Mouse (Mus musculus) forebrain, postnatal 0 days (tissue): ENCODE measurements at regions not wholly inside any gene's neighbourhood (a gene's known extent, or its start where the extent isn't known, plus 50 kb on each side); places are given as distances from the start of the nearest gene placed in this dataset.

Experiments used
- ATAC-seq: fragments of 200-750 bp; cut with Nextera tagmentation; 2 replicates; pipeline ENCODE4 v1.8.0; 2017; ENCODE audit warnings: mild to moderate bottlenecking, moderate library complexity
- DNase-seq: peaks from one replicate; pipeline ENCODE4 v3.0.0-alpha.2; 2015
- H3K27ac ChIP-seq: fragments of 300-500 bp; sonication (generic); 2 replicates; pipeline ENCODE4 v1.5.1; 2014; ENCODE audit warnings: low read depth, mild to moderate bottlenecking, antibody characterized with exemption, low read length, moderate library complexity, mixed read lengths
- H3K27me3 ChIP-seq: fragments of 300-500 bp; sonication (generic); 2 replicates; pipeline ENCODE4 v1.6.1; 2014; ENCODE audit warnings: mild to moderate bottlenecking, low read length, mixed read lengths; ENCODE audit not compliant: insufficient read depth
- H3K36me3 ChIP-seq: fragments of 300-500 bp; sonication (generic); 2 replicates; pipeline ENCODE4 v1.6.1; 2014; ENCODE audit warnings: mild to moderate bottlenecking, moderate library complexity; ENCODE audit not compliant: insufficient read depth
- H3K4me1 ChIP-seq: fragments of 300-500 bp; sonication (generic); 2 replicates; pipeline ENCODE4 v1.6.1; 2014; ENCODE audit warnings: antibody characterized with exemption; ENCODE audit not compliant: insufficient read depth
- H3K4me2 ChIP-seq: fragments of 300-500 bp; sonication (generic); 2 replicates; pipeline ENCODE4 v1.6.1; 2014; ENCODE audit warnings: low read depth, mild to moderate bottlenecking, moderate library complexity
- H3K4me3 ChIP-seq: fragments of 300-500 bp; sonication (generic); 2 replicates; pipeline ENCODE4 v1.5.1; 2014; ENCODE audit warnings: low read depth, low read length, mixed read lengths
- H3K9ac ChIP-seq: fragments of 300-500 bp; sonication (generic); 2 replicates; pipeline ENCODE4 v1.6.1; 2014; ENCODE audit warnings: mild to moderate bottlenecking
- H3K9me3 ChIP-seq: fragments of 300-500 bp; sonication (generic); 2 replicates; pipeline ENCODE4 v1.6.1; 2016; ENCODE audit warnings: low read length
- CTCF ChIP-seq: sonication (generic); IDR thresholded peaks from 2 replicates; pipeline ENCODE4 v1.5.1; 2016; ENCODE audit warnings: antibody characterized with exemption, control low read depth, low read depth
- WGBS: fragments of 180-500 bp; shearing (Covaris S2); extraction: QIAGEN DNeasy Blood & Tissue Kit; methylation state at CpG from one replicate; pipeline ENCODE4 v1.1.7; 2014; 5-methylcytosine and 5-hydroxymethylcytosine counted together

GRCm38 (mm10) chr8:64366226-64366973, 160.3 kb upstream of the Tll1 start:
- no peaks in the 10 kb centered on the region for H3K9me3 ChIP-seq
- no peaks in the 10 kb centered on the region for H3K4me1 ChIP-seq
- no peak overlapping the region for H3K4me2 ChIP-seq
- WGBS: 86% methylated on average over 11 of the region's 11 CpGs
- no peak overlapping the region for H3K9ac ChIP-seq
- ATAC-seq (no peak), DNase-seq (no peak)
- no peaks in the 10 kb centered on the region for H3K27me3 ChIP-seq
- H3K4me3 ChIP-seq: no peak overlapping the region
- no peaks in the 10 kb centered on the region for H3K36me3 ChIP-seq
- TF ChIP-seq CTCF: no peak
- no peak overlapping the region for H3K27ac ChIP-seq

- no peak overlapping the region for H3K9ac ChIP-seq
- no peaks in the 10 kb centered on the region for H3K4me1 ChIP-seq
- H3K4me3 ChIP-seq: no peak overlapping the region
- no peaks in the 10 kb centered on the region for H3K27me3 ChIP-seq
- ATAC-seq: no peak
- no peak overlapping the region for H3K4me2 ChIP-seq
- no peak overlapping the region for H3K27ac ChIP-seq
- no peak for DNase-seq
- no peak for TF ChIP-seq CTCF
- H3K9me3 ChIP-seq: no peaks in the 10 kb centered on the region
- WGBS: 88% methylated on average over 5 of the region's 5 CpGs
- no peaks in the 10 kb centered on the region for H3K36me3 ChIP-seq
Observed at GRCm38 (mm10) chr8:64357092-64357491, 151.0 kb upstream of the Tll1 start.

- no peak for DNase-seq
- Histone ChIP-seq H3K4me3 (no peak overlapping the region), H3K36me3 (no peaks in the 10 kb centered on the region), H3K27me3 (no peaks in the 10 kb centered on the region), H3K9ac (no peak overlapping the region), H3K4me2 (no peak overlapping the region), H3K4me1 (0 out of 2 replicates have a peak, but pooled peaks cover 4% of the 10 kb centered on the region), H3K27ac (no peak overlapping the region), H3K9me3 (no peaks in the 10 kb centered on the region)
- no peak for ATAC-seq
- 11% methylated on average over 3 of the region's 3 CpGs for WGBS
- no peak for TF ChIP-seq CTCF
Observed at GRCm38 (mm10) chr8:64348082-64348646, 142.1 kb upstream of the Tll1 start.

- Histone ChIP-seq H3K4me3 (no peak overlapping the region), H3K4me1 (0 out of 2 replicates have a peak, but pooled peaks cover 4% of the 10 kb centered on the region), H3K9me3 (no peaks in the 10 kb centered on the region), H3K4me2 (no peak overlapping the region), H3K27ac (no peak overlapping the region), H3K36me3 (no peaks in the 10 kb centered on the region), H3K9ac (no peak overlapping the region), H3K27me3 (no peaks in the 10 kb centered on the region)
- no peak for DNase-seq
- WGBS: 74% methylated on average over 2 of the region's 2 CpGs
- ATAC-seq: no peak
- TF ChIP-seq CTCF: no peak
Observed at GRCm38 (mm10) chr8:64347490-64347889, 141.4 kb upstream of the Tll1 start.

GRCm38 (mm10) chr8:64346428-64346827, 140.4 kb upstream of the Tll1 start:
- H3K36me3 ChIP-seq: no peaks in the 10 kb centered on the region
- H3K4me1 ChIP-seq: 0 out of 2 replicates have a peak, but pooled peaks cover 4% of the 10 kb centered on the region
- no peak for TF ChIP-seq CTCF
- ATAC-seq (peak; percentile 76), DNase-seq (peak; percentile 54)
- H3K4me2 ChIP-seq: no peak overlapping the region
- H3K4me3 ChIP-seq: no peak overlapping the region
- no peak overlapping the region for H3K9ac ChIP-seq
- no peaks in the 10 kb centered on the region for H3K9me3 ChIP-seq
- peak overlapping the region; percentile 36; the same call in 1 of the 2 replicates for H3K27ac ChIP-seq
- 58% methylated on average over 5 of the region's 5 CpGs for WGBS
- H3K27me3 ChIP-seq: no peaks in the 10 kb centered on the region

GRCm38 (mm10) chr8:64344933-64345332, 138.9 kb upstream of the Tll1 start:
- no peaks in the 10 kb centered on the region for H3K36me3 ChIP-seq
- H3K27me3 ChIP-seq: no peaks in the 10 kb centered on the region
- WGBS: 82% methylated on average over 1 of the region's 1 CpGs
- H3K9me3 ChIP-seq: no peaks in the 10 kb centered on the region
- no peak overlapping the region for H3K4me2 ChIP-seq
- 0 out of 2 replicates have a peak, but pooled peaks cover 4% of the 10 kb centered on the region for H3K4me1 ChIP-seq
- 0 out of 2 replicates have a peak overlapping the region, but pooled peaks have one; percentile 21 for H3K27ac ChIP-seq
- H3K4me3 ChIP-seq: no peak overlapping the region
- no peak overlapping the region for H3K9ac ChIP-seq
- DNase-seq (peak; percentile 24), ATAC-seq (peak; percentile 62)
- no peak for TF ChIP-seq CTCF

- no peak for TF ChIP-seq CTCF
- no peak for ATAC-seq
Observed at GRCm38 (mm10) chr8:64343600-64343999, 137.5 kb upstream of the Tll1 start.

More at GRCm38 (mm10) chr8:64343600-64343999, 137.5 kb upstream of the Tll1 start:
- no peaks in the 10 kb centered on the region for H3K36me3 ChIP-seq
- no peak overlapping the region for H3K27ac ChIP-seq
- 0 out of 2 replicates have a peak, but pooled peaks cover 4% of the 10 kb centered on the region for H3K4me1 ChIP-seq
- H3K4me3 ChIP-seq: no peak overlapping the region
- H3K9me3 ChIP-seq: no peaks in the 10 kb centered on the region
- H3K4me2 ChIP-seq: no peak overlapping the region
- DNase-seq: no peak
- no peaks in the 10 kb centered on the region for H3K27me3 ChIP-seq
- WGBS: 78% methylated on average over 7 of the region's 7 CpGs
- H3K9ac ChIP-seq: no peak overlapping the region
